Mouse (Mus musculus): ENCODE measurements around the gene Vmn1r177. TPM values are rescaled to one million over a fixed set of nuclear protein-coding genes. Genes with fewer than 3 reads are reported as not detected.
"Not testable (repeated sequence)": the region's sequence is repeated elsewhere in the genome, so short reads cannot be mapped to it uniquely, and the experiment has no call there.

The Vmn1r177 gene
- not detected in 2 replicates for polyA plus RNA-seq (2012; rRNA removed)

- not testable (repeated sequence) for DNase-seq (ENCODE audit: low read depth)
These were observed at the start of gene Vmn1r177 for GRCm38 (mm10) chr7:23866349-23866748. Vmn1r177 (minus strand) TSS chr7:23866449.

- DNase-seq (ENCODE audit: low read depth), result no peak
- TF ChIP-seq CTCF (IDR thresholded peaks at IDR 0.05; ENCODE audit: borderline replicate concordance, extremely low read depth, insufficient read depth, insufficient read length) (no peak), POLR2A (IDR thresholded peaks at IDR 0.05; ENCODE audit: borderline replicate concordance, extremely low read depth, insufficient read depth, insufficient read length, poor library complexity, severe bottlenecking) (no peak)
These were observed 25.5 kb upstream of the Vmn1r177 start, which contains the start of gene Vmn1r178 for GRCm38 (mm10) chr7:23891709-23892108. Vmn1r178 (plus strand) TSS chr7:23892009.

GRCm38 (mm10) chr7:23876918-23877317, 10.7 kb upstream of the Vmn1r177 start:
- not testable (repeated sequence) for DNase-seq (ENCODE audit: low read depth)

GRCm38 (mm10) chr7:23837272-23837671, 29.0 kb downstream of the Vmn1r177 start, which contains the start of gene Vmn1r176:
Vmn1r176 (minus strand) TSS chr7:23837372.
- not testable (repeated sequence) for DNase-seq (ENCODE audit: low read depth)

Other genes with a start within 250 kb of the Vmn1r177 start
- gene Vmn1r171, start 235.7 kb downstream of the Vmn1r177 start, polyA plus RNA-seq (2012; rRNA removed), result not detected in 2 replicates
- gene Vmn1r172, start 208.1 kb downstream of the Vmn1r177 start, polyA plus RNA-seq (2012; rRNA removed), result not detected in 2 replicates
- gene Vmn1r173, start 165.7 kb downstream of the Vmn1r177 start, polyA plus RNA-seq (2012; rRNA removed), result not detected in 2 replicates
- gene Vmn1r174, start 114.2 kb downstream of the Vmn1r177 start, polyA plus RNA-seq (2012; rRNA removed), result not detected in 2 replicates
- gene Vmn1r175, start 55.8 kb downstream of the Vmn1r177 start, polyA plus RNA-seq (2012; rRNA removed), result not detected in 2 replicates
- not detected in 2 replicates for gene Vmn1r176, start 29.1 kb downstream of the Vmn1r177 start, polyA plus RNA-seq (2012; rRNA removed)
- not detected in 2 replicates for gene Vmn1r178, start 25.6 kb upstream of the Vmn1r177 start, polyA plus RNA-seq (2012; rRNA removed)
- not detected in 2 replicates for gene Vmn1r179, start 60.5 kb upstream of the Vmn1r177 start, polyA plus RNA-seq (2012; rRNA removed)
- not detected in 2 replicates for gene Vmn1r180, start 84.2 kb upstream of the Vmn1r177 start, polyA plus RNA-seq (2012; rRNA removed)
- not detected in 2 replicates for gene Vmn1r181, start 108.2 kb upstream of the Vmn1r177 start, polyA plus RNA-seq (2012; rRNA removed)
- gene V1rd19, start 135.2 kb upstream of the Vmn1r177 start, polyA plus RNA-seq (2012; rRNA removed), result not detected in 2 replicates
- gene Vmn1r183, start 186.8 kb upstream of the Vmn1r177 start, polyA plus RNA-seq (2012; rRNA removed), result not detected in 2 replicates
- gene Zfp180, start 215.5 kb upstream of the Vmn1r177 start, polyA plus RNA-seq (2012; rRNA removed), result 35.8 and 39.9 TPM in 2 replicates
- gene Zfp112, start 245.9 kb upstream of the Vmn1r177 start, polyA plus RNA-seq (2012; rRNA removed), result 5.7 and 6.0 TPM in 2 replicates

Data from brain, embryonic 14.5 days (tissue).